Mouse (Mus musculus): ENCODE results near the gene Hfe.

DNA sequence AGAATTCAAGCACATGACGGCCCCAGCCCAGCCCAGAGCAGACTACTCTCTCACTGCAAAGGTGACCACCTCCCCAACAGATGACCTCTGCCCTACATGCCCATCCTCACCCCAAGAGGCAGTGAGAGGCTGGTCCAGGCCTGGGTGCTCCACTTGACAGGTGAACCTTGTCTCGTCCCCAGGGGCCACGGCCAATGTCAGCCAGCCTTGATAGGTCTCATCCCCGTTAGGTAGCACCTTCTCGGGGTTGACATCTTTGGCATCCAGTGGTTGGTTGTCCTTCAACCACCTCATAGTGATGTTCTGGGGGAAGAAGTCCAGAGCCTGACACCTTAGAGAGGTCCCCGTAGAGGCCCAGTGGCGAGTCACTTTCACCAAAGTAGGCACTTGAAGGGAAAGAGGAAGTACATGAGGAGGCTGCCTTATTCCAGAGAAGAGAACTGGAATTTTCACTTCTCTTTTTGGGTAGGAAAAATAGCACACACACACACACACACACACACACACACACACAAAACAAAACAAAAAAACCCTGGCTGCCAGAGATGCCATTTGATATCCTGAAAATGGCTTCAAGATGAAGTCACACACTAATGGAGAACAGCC lies 4.8 kb downstream of the Hfe start:
- TF ChIP-seq CTCF (IDR thresholded peaks at IDR 0.05; ENCODE audit: control insufficient read depth, insufficient read depth, low read length) (no peak), POLR2A (IDR thresholded peaks at IDR 0.05; ENCODE audit: borderline replicate concordance, control insufficient read depth, low read depth, low read length) (no peak)
